Mouse (Mus musculus): Measurements from ENCODE around the gene Flvcr1.
A peak's percentile ranks its signal among the peaks of the same experiment; 100 is the strongest.

The Flvcr1 gene

DNA sequence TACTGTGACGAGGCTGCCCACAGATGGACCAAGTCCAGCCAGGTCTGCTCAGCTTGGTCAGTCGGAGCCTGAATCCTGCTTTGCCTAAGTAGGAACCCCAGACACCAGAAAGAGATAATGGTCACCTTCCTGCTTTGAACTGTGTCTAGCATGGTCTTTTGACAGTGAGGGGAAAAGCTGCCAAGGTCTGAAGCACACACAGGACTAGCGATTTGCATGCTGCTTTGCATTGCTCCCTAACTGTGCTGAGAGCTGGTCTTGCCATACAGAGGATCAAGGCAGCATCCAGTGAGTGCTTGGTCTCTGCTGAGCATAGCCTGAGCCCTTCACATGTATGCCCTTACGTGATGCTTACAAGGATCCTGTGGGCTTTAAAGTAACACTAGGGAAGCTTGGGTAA lies 44.5 kb downstream of the Flvcr1 start:
- DNase-seq (ENCODE audit: low read depth in 2 of 2, low spot score in 2 of 2), result no peak

DNA sequence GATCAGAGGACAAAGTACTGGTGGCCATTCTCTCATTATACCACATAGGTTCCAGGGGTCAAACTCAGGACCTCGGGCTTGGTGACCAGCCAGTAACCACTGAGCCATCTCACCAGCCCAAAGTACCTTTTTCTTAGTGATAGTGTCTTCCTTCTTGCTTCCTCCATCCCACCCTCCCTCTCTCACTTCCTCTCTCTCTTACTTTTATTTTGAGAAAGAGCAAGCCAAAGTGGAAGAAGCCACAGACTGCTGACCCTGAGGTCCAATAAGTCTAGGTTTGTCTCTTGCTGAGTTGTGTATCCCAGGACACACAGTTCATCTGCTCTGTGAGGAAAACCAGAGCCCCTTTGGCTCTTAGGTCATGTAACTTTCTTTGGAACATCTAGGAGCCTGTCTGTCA lies 45.5 kb downstream of the Flvcr1 start:
- DNase-seq (ENCODE audit: low read depth in 2 of 2, low spot score in 2 of 2), result no peak

DNA sequence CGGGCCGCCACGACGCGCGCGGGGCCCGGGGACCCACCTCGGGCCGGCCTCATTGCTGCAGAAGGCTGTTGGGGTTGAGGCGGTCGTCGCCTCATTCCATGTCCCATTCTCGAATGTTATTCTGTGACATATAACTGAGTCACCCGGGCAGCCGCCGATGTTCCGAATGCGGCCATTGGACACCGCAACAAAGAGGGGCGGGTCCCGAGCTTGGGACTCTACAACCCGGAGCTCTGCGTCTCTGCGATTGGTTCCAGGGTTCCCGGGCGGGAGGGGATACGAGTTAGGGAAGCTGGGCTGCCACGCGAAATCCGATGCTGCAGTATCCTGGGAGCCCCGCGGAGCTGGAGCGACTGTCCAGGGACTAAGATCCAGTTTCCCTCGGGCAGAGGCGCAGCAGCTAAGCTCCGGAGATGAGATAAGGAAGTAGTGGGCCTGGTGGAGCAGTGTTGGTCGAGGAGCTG lies 46.8 kb downstream of the Flvcr1 start, which contains the start of gene Vash2:
TSS of gene Vash2 (minus strand) at position 197 of the 464 bp plus-strand sequence.
- peak in 1 of 2 experiments; percentile 2 for DNase-seq (ENCODE audit: low read depth in 2 of 2, low spot score in 2 of 2)

DNA sequence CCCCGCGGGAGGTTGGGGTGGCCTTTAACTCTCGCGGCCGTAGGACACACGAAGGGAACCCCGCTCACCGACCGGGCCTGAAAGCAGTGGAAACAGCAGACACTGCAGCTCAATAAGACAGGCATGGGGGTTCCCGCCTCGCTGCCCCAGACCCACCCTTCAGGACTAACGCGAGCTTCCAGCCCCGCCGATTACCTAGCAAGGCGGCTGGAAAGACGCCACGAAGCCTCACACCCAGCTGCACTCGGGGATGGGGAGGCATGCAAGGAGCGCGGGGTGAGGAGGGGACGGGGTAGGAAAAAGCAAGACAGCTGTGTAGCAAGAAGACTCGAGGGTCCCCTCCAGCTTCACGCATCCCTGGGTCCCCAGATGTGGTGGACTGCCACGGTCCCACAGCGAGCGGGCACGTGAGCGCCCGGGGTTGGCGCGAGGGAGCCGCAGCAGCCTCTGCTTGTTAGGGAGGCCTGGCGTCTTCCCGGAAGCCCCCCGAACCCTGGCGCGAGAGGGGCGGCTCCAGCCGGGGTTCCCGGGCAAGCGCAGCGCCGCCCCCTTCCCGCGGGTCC lies 47.4 kb downstream of the Flvcr1 start:
- peak in 1 of 2 experiments; percentile 1 for DNase-seq (ENCODE audit: low read depth in 2 of 2, low spot score in 2 of 2)

DNA sequence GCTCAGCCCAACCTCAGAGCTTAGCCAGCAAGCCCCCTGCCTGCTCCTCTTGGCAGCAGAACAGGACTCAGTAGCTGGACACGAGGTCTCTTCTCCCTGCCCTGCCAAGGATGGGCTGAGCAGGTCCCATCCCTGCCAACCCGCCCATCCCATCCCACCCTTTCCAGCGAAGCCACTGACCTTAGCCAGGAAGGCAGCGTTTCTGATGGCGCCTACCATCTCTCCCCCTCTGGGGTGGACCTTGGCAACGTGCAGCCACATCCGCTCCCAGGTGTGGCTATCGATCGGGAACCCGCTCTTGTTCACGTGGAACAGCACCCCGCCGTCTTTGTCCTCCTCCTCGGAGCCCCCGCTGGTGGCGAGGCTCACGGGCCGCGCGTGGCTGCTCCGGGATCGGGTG lies 48.0 kb downstream of the Flvcr1 start:
- DNase-seq (ENCODE audit: low read depth in 2 of 2, low spot score in 2 of 2), result no peak

DNA sequence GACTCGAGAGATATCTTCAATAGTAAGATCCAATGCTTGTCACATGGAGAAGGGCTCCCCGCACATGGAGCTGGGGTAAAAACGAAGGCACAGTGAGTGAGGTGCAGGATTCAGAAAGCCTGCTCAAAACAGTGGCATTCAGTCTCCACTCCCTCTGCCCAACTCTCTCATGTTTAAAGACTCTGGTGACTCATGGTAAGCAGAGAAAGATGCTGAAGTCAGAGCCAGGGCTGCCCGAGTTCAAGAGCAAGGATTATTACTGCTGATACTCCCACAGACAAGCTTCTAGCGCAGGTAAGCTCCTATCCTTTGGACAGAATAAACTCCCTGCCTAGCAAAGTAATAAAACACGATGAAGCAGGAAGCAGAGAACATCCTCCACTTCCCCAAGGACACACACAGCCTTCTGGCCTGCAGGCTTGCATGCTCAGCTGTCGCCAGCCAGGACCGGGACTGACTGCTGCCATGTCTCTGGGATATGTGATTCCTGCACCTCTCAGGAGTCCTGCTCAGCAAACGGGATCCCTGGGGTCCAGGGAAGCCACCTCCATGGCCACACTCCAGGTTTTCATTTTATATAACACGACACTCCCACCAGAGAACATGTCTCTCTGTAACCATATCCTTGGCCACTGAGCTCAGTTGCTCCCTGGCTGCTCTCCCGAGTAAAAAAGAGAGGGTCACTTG lies 48.9 kb downstream of the Flvcr1 start:
- no peak for DNase-seq (ENCODE audit: low read depth in 2 of 2, low spot score in 2 of 2)

DNA sequence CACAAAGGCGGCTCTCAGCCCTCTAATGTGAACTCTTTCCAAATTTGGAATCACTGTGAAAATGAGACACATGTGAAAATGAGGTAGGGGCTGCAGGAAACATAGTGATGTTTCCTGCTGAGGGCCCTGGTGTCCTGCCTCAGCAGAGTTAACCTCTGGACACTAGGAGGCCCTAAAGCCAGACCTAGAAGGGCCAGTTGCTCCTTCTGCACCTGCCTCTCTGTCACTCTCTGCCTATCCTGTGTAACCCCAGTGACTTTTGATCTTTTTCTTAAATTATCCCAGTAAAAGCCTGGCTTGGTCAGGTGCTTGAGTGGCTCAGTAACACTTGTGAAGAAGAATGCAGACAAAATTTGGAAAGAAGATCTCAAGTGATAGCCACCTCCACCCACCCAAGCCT lies 51.1 kb downstream of the Flvcr1 start:
- DNase-seq (ENCODE audit: low read depth in 2 of 2, low spot score in 2 of 2), result no peak

DNA sequence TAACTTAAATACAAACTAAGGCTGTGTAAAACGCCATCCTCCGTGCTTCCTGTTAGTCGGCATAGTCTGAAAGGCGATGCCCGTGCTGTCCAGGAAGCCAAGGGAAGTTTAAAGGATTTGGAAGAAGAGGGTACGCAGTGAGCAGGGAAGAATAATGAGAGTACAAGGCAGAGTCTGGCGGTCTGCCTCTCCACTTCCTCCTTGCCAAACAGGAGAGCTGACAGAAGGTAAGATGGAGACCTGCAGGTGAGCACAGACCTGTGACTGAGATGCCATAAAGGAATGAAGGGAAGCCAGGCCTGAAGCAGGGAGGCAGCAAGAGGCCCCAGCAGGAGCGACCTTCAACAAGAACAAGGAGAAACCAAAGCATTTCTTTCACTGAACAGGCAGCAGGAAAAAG lies 51.8 kb downstream of the Flvcr1 start:
- DNase-seq (ENCODE audit: low read depth in 2 of 2, low spot score in 2 of 2), result no peak

DNA sequence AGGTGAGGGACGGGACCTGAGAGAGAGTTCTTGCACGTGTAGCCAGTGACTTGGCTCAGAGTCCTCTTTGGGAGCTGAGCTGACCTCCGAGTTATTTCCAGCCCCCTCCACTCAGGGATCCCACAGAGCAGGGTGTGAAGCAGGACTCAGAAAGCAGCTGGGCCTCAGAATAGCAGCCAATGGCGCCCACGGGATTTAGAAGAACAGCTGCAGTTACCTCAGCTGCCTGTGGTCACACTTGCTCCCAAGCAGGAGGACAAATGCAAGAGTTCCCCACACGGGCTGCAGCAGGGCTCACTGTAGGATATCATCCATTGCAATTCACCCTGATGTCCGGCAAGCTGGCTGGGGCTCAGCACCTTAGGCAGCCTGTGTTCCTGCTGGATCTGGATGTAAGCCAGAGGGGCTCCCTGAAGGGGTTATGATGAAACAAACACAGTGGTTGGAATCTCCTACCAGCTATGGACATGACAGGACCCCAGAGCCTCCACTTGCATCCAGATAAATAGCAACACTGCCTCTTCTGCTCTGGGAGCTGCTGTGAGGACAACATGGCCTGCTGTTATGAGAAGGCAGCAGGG lies 53.3 kb downstream of the Flvcr1 start:
- DNase-seq (ENCODE audit: low read depth in 2 of 2, low spot score in 2 of 2), result no peak

DNA sequence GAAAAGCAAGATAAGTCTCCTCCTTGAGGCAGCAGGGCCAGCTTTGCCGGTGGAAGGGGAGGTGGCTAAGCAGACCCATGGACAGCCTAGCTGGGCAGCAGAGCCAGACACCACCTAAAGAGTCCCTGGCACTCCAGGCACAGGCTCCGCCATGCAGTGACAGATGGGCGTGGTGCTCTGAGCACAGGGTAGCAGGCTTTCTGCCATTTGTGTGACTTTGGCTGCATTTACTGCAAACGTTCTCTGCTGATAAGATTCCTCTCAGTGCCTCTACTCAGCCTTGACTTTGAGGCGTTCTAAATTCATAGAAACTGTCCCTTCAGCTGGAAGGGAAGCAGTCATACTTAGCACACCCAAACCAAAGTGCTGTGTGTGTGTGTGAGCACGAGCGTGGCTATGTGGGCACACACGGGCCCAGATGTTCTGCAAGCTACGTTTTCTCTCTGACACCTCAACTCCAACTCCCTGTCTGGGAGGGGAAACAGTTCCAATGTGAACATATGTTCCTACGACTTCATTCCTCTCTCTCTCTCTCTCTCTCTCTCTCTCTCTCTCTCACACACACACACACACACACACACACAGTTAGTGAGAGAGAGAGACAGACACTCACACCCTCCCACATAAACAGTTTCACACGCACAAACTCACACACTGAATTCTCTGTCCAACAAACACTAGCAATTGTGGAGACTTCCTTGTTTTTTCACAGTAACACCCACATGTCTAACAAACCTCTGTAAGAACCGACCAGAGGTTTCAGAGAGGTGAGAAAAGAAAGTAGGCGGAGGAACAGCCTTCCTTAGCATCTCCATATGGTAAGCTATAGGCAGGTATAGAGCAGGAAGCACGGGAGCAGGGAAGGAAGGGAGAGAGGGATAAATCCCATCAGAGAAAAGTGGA lies 54.0 kb downstream of the Flvcr1 start:
- DNase-seq (ENCODE audit: low read depth in 2 of 2, low spot score in 2 of 2), result no peak

DNA sequence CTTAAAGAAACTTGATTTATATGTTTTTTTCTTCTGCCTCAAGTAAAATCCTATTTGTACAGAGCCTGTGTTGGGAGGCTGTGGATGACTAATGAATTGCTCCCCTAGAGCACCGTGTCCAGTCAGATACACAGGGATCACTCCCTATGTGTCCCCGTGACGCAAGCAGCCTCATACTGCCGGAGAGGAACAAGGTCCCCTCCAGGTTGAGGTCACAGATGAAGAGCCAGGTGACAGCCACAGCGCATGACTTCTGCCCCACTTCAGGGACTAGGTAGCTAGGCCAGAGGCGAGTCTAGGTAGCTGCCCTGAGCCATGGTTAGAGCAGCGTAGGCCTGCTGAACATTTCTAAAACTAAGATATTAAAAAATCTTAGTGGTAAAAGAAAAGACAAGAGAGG lies 57.9 kb downstream of the Flvcr1 start:
- no peak for DNase-seq (ENCODE audit: low read depth in 2 of 2, low spot score in 2 of 2)

DNA sequence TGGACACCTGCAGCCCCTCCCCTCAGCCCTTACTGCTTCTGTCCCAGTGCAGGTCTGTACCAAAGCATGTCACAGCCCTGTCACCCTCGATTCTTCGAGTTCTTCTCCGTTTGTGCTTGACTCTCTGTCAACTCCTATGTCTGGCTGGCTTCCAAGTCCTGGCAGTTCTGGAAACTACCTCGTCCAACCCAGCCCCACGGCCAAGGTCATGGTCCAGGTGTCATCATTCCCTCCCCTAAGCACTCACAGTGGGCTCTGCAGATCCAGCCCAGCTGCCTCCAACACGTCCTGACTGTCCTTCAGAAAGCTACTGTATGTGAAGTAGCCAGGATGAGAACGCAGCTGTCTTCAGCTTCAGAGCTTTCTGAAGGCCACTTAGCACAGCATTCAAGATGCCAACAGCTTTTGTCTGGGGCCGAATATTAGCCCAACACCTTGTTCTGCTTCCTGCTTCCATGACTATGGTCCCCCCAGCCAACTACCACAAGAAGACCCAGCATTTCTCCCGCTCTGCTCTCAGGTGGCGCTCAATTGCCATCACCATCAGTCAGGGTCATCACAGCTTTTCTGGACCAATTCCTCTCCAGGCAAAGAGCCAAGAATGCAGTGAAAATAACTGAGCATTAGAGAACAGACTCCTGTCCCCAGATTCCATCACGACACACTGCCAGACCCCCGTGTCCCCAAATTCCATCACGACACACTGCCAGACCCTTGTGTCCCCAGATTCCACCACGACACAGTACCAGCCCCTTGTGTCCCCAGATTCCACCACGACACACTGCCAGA lies 60.8 kb downstream of the Flvcr1 start:
- no peak for DNase-seq (ENCODE audit: low read depth in 2 of 2, low spot score in 2 of 2)

DNA sequence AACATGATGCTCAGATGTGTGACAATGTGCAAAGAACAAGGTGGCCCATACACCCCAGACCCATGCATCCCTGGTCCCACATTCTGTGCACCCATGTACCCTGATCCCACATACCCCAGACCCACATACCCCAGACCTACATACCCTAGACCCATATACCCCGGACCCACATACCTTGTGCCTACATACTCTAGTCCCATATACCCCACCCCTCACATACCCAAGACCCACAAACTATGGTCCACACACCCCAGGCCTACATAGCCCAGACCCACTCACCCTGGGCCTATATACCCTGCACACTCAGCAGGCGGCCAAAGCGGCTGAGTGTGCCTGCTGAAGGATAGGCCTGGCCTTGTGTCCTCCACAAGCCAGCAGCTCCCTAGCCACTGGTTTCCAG lies 63.2 kb downstream of the Flvcr1 start:
- DNase-seq (ENCODE audit: low read depth in 2 of 2, low spot score in 2 of 2), result no peak

DNA sequence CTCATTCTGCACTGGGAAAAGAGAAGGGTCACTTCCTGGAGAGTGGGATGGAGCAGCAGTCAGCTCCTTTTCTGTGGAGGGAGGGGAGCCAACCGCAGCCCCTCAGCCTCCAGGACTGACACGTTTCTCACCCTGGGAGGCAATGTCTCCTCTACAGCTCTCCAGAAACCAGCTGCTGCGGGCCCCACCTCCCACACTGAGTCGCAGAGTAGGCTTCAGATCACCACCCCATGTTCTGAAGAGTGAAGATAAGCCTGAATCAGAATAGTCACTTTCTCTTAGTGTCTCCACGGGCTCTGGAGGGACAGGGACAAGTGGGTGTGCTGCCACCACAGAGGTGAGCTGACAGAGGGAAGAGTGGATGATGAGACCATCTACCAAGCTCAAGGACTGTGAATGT lies 67.1 kb downstream of the Flvcr1 start:
- no peak for DNase-seq (ENCODE audit: low read depth in 2 of 2, low spot score in 2 of 2)

Data from CD8-positive naive resting alpha-beta T cell, adult 2 months (primary cell).